Mouse (Mus musculus): ENCODE data around the gene Rab44.
"Not testable (repeated sequence)": the region's sequence is repeated elsewhere in the genome, so short reads cannot be mapped to it uniquely, and the experiment has no call there.

The Rab44 gene

DNA sequence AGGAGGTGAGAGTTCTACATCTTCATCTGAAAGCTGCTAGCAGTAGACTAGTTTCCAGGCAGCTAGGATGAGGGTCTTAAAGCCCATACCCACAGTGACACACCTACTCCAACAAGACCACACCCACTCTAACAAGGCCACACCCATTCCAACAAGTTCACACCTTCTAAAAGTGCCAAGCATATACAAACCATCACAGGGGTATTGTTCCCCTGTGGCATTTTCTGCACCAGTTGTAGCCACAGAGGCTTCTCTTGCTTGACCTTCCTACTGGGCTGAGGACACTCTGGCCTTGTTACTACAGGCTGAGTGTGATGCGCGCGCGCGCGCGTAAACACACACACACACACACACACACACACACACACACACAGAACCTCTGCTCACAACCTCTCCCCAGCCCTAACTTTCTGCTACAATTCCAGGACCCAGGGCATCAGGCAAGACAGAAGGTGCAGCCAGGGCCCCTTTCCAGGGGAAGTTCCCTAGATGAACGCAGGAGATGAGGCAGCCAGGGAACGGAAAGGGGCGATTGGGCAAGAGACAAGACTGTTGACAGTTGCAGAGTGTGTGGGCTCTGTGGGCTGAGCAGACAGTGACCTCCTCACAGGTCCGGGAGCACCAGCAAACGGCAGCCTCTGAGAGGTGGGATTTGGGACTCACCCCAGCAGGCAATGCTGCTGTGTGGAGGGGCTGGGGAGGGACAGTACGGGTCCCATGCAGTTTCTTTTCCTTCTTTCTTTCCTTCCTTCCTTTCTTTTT, at the start of gene Rab44:
Gene Rab44 (plus strand): TSS at position 555 of the 762 bp plus-strand sequence.
- no peak for DNase-seq (ENCODE audit: low spot score in 2 of 2)

DNA sequence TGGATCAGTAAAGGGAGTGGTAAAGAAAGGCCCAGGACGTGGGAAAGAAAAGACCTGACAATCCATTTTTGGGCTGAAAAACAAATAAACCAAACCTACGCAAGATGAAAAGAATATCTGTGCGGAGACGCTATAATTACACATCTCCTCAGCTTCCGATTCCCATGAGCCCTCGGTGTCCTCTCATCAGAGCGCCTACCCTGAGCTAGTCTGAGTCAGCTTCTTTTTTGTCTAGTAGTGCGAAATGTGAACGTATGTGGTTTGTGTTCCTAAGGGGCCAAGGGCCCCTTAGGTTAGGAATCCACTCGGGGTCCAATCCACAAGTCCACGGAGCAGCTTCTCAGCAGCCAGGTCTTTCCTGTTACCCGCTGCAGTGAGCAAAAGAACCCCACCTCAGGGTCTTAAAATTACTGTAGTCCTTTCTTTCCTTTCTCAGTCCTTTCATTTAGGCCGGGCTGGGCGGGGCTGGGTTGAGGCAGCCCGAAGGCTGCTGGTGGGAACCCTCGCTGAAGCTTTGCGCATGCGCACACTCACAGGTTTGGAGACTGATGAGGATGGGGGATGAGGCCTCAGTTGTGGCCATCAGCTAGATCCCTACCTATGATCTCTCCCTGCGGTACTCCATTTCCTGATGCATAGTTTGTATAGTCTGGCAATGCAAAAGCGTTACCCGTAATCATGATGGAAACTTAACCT, 48.6 kb upstream of the Rab44 start:
- no peak for DNase-seq (ENCODE audit: low spot score in 2 of 2)

DNA sequence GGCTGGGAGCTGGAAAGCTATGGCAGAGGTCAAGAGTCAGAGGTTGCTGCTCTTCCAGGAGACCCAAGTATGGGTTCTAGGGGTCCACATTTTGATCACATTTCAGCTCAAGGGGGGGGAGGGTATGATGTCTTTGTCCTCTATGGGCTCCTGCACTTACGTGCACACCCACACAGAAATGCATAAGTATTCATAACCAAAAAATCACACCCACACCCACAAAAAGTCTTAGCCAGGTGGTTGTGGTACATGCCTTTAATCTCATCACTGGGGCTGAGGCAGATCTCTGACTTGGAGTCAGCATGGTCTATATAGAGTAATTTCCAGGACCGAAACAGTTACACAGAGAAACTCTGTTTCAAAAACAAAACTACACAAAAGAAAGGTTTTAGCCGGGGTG, 48.0 kb upstream of the Rab44 start:
- DNase-seq (ENCODE audit: low spot score in 2 of 2) = no peak

DNA sequence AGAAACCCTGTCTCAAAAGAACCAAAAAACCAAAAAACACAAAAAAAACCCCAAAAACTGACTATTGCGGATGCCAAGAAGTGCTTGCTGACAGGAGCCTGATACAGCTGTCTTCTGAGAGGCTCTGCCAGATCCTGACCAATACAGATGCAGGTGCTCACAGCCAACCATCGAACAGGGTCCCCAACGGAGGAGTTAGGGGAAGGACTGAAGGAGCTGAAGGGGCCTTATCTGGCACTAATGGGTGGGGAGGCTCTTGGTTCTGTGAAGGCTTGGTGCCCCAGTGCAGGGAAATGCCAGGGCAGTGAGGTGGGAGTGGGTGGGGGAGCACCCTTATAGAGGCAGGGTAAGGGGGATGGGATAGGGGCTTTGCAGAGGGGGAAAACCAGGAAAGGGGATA, 46.5 kb upstream of the Rab44 start:
- not testable (repeated sequence) for DNase-seq (ENCODE audit: low spot score in 2 of 2)

DNA sequence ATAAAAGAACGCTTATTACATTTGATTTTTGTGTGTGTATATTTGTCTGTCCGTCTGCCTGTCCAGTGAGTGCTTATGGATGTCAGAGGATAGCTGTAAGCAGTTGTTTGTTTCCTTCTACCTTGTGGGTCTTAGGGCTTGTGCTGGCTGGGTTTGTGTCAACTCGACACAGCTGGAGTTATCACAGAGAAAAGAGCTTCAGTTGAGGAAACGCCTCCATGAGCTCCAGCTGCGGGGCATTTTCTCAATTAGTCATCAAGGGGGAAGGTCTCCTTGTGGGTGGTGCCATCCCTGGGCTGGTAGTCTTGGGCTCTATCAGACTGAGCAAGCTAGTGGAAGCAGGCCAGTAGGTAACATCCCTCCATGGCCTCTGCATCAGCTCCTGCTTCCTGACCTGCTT, 46.1 kb upstream of the Rab44 start:
- DNase-seq (ENCODE audit: low spot score in 2 of 2) = no peak

DNA sequence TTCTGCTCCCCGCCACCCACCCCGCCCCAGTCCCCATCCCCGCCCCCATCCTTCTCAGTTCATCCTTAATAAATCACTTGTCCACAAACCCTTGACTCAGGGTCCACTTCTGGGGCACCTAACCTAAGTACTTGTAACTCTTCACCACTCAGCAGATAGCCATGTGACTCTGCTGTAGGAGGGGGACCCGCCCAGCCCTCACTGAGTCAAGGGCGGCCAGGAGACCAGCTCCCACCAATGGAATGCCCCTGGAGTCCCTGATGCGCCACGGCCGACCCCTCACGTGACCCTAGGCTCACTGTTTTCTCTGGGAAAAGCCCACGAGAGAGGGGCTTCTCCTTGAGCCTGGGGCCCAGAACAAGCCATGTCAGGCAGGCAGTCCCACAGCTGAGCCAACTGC, 44.9 kb upstream of the Rab44 start:
- no peak for DNase-seq (ENCODE audit: low spot score in 2 of 2)

DNA sequence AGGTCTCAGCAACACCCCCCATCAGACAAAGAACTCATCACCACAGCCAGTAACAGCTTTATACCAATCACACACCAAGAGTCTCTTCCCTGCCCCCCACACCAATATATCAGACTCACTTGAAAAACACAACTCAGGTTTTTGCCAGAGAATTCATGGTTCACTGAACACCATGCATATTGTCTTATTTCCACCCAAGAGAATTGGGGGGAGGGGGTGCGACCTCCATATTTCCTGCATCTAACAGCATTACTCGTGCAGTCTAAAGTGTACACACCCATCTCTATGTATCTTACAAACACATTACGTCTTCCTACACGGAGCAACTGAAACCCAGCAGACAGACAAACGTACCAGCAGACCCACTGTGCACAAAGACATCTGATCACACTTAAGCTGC, 42.1 kb upstream of the Rab44 start:
- no peak for DNase-seq (ENCODE audit: low spot score in 2 of 2)

DNA sequence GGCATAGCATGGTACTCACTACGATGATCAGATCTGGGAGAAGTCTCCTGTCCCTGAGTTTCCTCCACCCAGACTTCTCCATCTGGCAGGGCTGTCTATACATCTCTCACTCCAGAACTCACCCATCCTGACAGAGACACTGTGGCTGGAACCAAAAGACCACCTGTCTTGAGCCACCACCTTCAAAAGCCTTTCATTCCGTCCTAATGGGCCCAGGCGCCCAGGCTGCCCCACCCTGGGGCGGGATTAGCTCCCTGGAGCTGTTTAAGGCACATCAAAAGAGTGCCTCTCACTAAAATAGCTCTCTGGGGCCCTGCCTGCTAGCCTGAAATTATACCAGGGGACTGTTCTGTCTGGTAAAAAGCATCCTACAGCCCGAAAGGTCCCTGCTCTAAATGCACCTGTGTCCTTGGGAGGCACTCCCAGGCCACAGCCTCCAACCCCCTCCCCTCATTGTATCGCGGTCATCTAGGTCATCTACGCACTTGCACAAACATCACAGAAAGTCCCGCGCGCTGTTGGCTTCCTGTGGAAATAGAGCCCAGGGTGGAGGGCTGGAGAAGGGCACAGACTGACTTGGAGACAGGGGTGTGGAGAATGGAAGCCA, 41.1 kb upstream of the Rab44 start:
- no peak for DNase-seq (ENCODE audit: low spot score in 2 of 2)

DNA sequence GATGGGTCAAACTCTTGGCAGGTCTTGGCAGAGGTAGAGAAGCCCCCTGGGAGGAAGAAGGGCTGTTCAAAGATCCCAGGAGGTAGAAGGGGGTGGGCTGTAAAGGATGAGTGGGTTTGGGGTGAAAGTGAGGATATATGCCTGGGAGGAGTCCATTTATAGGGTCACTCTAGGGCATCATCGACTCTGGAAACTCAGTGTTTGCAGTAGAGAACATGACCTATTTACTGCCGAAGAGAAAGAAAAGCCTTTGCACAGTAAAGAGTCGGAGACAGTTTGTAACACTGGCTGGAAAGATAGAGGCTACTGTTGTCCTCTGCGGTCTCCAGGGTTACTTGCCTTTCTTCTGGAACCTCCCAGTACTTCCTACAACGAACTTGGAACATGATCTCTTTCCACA, 40.6 kb upstream of the Rab44 start:
- DNase-seq (ENCODE audit: low spot score in 2 of 2) = no peak

DNA sequence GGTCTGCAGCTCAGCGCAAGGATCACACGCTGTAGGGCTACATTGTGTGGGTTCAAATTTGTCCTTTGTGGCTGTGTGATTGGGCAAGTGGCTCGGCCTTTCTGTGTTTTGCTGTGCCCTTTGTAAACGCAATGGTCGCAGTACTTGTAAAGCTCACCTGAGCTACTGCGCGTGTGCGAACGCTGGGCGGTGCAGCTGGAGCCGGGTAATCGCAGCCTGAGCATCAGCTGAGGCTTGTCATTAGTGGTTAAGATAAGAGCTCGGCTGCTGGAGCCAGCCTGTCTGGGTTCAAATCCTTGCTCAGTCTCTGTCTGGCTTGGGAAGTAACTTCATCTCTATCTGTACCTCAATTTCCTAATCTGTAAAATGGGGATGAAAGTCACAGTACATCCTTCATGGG, 39.9 kb upstream of the Rab44 start:
- no peak for DNase-seq (ENCODE audit: low spot score in 2 of 2)

DNA sequence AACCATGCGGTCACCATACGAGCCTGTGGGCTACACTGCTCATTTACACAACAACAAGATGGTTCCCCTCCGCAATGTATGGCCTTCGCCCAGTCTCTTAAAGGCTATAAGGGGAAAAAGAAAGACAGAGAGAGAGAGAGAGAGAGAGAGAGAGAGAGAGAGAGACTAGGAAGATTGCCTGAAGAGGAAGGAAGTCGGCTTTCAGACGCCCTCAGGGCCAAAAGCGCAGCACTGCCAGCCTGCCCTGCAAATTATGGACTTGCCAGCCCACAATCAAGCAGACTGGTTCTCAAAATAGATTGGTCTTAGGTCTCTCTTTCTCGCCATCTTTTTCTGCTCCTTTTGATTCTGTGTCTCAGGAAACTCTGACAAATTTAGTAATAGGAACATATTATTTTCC, 37.7 kb upstream of the Rab44 start:
- DNase-seq (ENCODE audit: low spot score in 2 of 2) = no peak

DNA sequence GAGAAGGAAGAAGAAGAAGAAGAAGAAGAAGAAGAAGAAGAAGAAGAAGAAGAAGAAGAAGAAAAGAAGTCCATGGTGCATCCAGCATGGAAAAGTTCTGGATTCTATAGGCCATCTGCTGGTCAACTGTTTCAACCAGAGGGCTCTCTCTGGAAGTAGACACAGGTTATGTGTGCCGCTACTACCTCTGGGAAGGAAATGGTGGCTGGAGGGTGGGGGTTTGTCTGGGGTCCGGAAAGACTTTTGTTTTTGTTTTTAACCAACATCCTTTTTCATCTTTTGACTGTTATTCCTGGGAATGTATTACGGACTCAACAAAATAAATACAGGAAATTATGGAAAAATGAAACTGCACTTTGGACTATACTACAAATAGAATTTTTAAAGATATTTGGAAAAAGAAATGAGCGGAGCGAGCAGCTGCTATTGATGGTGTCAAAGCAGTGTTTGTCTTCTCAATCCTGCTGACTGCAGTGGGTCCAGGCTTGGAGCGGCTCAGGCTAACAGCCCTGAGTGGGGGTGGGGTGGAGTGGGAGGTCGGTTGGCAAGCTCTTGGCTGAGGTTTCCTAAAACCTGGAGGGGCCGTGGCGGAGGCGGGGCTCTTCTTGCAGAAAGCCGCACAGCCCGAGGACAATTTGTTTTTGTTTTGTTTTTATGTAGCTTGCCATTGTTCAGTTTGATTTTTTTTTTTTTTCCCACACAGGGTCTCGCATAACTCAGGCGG, 36.0 kb upstream of the Rab44 start:
- DNase-seq (ENCODE audit: low spot score in 2 of 2) = no peak

DNA sequence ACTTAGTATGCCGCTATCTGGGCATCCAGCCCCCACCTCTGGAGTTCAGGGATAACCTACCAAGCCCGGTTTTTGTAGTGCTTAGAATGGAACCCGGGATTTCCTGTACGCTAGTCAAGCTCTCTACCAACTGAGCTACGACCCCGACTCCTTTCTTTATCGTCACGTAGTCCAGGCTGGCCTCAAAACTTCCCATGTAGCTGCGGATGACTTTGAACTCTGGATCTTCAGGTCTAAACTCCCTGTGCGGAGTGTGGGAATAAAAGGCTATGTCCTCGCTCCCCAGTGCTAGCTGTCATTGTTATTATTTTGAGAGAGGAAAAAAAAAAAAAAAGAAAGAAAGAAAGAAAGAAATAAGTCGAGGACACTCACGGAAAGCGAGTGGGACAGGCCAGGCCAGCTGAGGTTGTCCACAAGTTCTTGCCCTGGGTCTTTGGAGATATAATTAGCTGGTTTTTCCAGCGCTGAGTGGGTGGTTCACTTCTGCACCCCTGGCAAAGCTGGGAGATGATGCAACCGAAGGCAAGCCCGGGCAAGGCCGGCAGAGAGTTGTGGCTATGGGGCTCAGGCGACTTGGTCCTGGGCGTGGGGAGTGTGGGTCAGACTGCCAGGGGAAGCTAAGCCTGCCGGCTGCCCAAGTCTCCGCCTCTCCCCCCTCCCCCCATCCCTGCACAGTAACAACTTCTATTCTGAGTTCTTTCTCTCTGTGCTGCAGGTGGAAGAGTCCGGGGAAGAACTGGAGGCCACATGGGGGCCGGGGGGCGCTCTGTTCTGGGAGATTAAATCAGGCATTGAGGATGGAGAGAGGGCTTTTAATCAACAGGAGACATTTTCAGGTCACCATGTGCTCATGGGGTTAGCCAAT, 35.2 kb upstream of the Rab44 start:
- peak in 1 of 2 experiments; percentile 44 for DNase-seq (ENCODE audit: low spot score in 2 of 2)

DNA sequence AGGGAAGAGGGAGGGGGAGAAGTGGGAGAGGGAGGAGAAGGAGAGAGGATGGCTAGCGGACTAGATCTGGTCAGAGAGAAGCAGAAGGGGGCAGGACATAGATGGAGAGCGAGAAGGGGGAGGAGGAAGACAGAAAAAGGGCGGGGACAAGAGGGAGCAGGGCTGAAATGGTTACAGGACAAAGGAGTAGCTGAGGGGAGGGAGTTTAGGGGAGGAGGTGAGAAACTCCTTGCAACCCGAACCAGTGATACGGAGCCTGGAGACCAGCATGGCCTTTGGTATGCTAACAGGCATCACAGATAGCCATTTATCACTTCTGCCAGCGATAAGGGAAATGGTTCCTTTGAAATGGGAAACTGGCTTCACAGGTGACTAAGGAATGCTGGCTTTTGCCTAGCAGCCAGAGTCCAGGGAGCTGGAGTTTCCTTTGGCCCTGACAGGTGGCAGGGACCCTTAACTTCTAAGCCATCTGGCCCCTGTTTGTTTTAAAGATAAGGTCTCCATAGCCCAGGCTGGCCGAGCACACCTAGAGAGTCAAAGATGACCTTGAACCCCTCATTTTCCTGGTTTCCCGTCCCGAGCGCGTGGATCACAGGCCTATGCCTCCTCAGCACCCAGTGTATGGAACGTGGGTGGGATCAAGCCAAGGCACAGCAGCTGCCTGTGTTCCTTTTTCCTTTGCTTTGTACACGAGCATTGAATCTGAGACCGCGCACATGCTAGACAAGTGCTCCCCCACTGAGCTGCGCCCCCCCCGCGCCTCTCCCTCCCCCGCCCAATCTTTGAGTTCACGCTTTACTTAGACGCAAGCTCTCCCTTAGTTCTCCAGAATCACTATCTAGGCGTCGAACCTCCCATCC, 33.0 kb upstream of the Rab44 start:
- no peak for DNase-seq (ENCODE audit: low spot score in 2 of 2)

DNA sequence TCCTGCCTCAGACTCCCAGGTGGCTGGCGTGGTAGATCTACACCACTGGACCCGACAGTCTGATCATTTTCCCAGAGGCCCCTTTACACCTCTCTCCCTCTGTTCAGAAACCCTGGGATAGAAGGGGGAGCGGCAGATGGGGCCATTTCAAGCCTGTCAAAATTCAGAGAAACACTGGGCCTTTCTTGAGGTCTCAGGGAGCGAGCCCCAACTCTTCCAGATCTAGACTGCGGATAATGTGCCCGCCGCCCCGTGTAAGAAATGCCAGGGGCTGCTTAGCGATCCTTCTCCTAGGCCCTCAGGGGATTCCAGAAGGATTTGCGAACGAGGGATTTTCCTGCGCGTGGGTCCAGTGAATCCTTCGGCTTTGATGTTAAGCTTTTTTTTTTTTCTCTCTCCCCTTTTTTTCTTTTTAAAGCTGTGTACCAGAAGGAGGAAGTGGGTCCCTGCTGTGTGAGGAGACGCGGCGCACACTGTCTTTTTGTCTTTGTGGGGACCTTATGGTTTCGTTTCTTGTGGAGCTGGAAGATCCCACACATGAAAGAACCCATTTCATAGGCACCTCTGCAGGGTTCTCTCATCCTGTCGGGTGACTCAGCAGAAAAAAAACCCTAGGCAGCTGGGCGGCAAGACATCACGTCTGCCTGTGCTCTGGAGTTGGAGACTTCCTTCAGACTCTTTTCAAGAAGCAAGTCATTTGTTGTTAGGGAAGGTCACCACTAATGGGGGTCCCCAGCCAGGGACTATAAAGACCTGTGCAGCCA, 32.1 kb upstream of the Rab44 start:
- DNase-seq (ENCODE audit: low spot score in 2 of 2) = peak; percentile 36 to 42

DNA sequence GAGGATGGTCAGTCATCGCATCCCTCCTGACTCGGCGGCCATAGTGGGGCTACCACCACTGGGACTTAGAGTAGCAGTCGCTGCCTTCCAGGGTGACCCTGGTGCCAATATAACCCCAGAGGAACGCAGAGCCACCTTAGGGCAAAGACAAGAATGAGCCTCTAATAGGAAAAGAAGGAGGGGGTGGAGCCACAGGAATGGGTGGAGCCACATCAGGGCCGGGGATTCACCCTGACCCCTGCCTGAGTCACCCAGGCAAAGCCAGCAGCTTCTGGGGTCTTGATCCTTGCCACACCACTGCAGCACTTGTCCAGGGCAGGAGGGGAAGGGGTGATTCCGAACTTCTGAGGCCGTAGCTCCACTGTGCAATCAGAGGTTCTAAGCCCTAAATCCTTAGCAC, 30.4 kb upstream of the Rab44 start:
- no peak for DNase-seq (ENCODE audit: low spot score in 2 of 2)

DNA sequence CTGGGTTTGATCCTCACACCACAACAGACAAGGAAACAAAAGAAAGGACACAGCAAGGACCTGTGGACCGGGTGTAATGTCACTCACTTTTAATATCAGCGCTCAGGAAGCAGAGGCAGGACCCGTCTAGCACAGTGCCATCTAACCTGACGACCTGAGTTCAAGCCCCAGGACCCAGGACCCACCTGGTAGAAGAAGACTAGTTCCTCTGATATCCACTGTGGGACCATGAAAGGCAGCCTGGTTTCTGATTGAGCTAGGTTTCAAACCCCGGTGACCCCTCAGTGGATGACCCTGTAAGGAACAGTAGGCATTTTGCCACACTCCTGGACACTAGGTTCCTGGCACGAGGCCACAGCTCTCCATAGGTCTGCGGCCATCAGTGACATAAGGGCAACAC, 29.3 kb upstream of the Rab44 start:
- DNase-seq (ENCODE audit: low spot score in 2 of 2) = no peak

DNA sequence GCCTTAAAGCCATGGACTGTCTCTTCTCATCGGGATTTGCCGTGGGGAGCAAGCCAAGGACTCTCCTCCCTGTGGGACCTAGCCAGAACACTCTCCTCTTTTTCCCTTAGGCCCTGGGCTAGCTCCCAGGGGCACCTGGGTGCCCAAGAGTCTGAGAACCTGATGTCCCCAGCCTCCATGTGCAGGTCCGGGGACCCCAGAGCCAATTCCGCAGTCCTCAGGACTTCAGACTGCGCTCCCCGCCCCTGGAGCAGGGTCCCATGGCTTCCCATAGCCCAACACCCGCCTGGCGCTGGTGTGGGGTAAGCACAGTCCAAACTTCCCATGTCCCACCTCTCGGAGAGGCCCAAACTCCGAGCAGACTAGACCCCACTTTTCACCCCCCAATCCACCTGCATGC, 28.7 kb upstream of the Rab44 start:
- DNase-seq (ENCODE audit: low spot score in 2 of 2) = no peak

DNA sequence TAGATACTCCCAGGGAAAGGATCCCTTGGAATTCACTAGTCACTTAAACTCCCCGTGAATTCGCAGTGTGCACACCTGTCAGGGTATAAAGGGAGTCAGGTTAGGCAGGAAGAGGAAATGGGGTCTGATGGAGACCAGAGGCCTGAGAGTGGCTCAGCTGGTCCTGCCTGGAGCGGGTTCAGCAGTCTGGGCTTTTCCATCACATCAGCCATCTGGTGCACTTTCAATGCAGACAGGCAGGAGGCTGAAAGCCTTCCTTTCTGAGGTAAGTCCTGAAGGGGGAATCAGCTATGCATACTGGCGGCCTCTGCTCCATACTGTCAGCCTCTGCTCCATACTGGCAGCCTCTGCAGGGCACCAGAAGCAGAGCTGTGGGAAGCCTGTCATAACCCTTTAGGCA, 27.0 kb upstream of the Rab44 start:
- DNase-seq (ENCODE audit: low spot score in 2 of 2) = no peak

DNA sequence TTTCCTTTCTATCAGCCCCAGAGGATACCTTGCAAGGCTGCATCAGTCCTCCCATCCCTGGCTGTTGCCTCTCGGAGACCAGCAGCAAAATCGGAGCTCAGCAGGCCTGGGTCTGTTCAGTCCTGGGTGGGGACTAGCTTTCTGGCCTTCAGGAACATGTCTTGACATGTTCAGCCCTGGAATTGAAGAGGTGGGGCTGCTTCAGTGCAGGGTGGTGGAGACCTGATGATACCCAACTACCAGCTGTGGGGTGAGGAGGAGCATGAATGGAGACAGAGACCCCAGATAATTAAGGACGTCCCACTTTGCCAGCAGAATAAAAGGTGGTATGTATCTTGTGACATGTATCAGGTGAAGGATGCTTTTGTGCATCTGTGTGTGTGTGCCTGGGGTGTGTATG, 23.2 kb upstream of the Rab44 start, which contains the start of gene Cdkn1a:
Gene Cdkn1a (plus strand): TSS at position 201 of the 400 bp plus-strand sequence.
- DNase-seq (ENCODE audit: low spot score in 2 of 2) = no peak

All from natural killer cell, adult 2 months (primary cell).